ENCODE assay signal across 8 mouse cellular contexts in genomic region chr8:104533971-104534778, GRCm38 (mm10). TPM values are rescaled to one million over a fixed set of nuclear protein-coding genes. Genes with fewer than 3 reads are reported as not detected.
DNase-seq lines count a peak whose midpoint lies in the region; ATAC-seq and TF ChIP-seq lines count a peak whose summit lies in the region.

Gene Nae1, minus strand, starts transcription at chr8:104534637.
Gene Car7, plus strand, starts transcription at chr8:104534689.

- peak within 1 kb of the TSS; percentile 95 for H3K4me3 ChIP-seq in G1E (ENCODE audit: low read depth, low read length)
- peak within 1 kb of the TSS; percentile 98 for H3K4me3 ChIP-seq in forebrain, embryonic 16.5 days (replicated peaks; ENCODE audit: low read length)
- peak within 1 kb of the TSS; percentile 97 for H3K4me3 ChIP-seq in layer of hippocampus, adult 2 months
- peak within 1 kb of the TSS; percentile 86 for H3K4me3 ChIP-seq in lung, embryonic 14.5 days (ENCODE audit: low read depth, low read length)
- peak within 1 kb of the TSS; percentile 77 for H3K4me3 ChIP-seq in olfactory bulb, adult 2 months (ENCODE audit: insufficient read depth, low read depth, low read length)
- peak within 1 kb of the TSS; percentile 90 for H3K4me3 ChIP-seq in thymus, adult 2 months (ENCODE audit: control insufficient read depth, insufficient read depth, low read length)

- peak; percentile 92 for TF ChIP-seq POLR2A in olfactory bulb, adult 2 months (IDR thresholded peaks at IDR 0.05; ENCODE audit: insufficient read depth, low read depth, low read length)
- TF ChIP-seq POLR2A in thymus, adult 2 months (IDR thresholded peaks at IDR 0.05; ENCODE audit: control insufficient read depth, extremely low read depth, insufficient read depth, low read length, poor library complexity) = peak; percentile 82; the same call in 1 of the 2 replicates

- H3K36me3 ChIP-seq in G1E (replicated peaks) = peaks cover 19% of the 10 kb centered on the region
- no peaks in the 10 kb centered on the region for H3K36me3 ChIP-seq in forebrain, embryonic 16.5 days (ENCODE audit: control insufficient read depth, insufficient read depth)
- H3K36me3 ChIP-seq in lung, embryonic 14.5 days (ENCODE audit: insufficient read depth) = peaks cover 8% of the 10 kb centered on the region; the same call in 1 of the 2 replicates
- H3K36me3 ChIP-seq in thymus, adult 2 months (ENCODE audit: control insufficient read depth, insufficient read depth, low read length) = peaks cover 8% of the 10 kb centered on the region; the same call in 1 of the 2 replicates

- peak within 1 kb of the TSS; percentile 98 for H3K9ac ChIP-seq in forebrain, embryonic 16.5 days (replicated peaks; ENCODE audit: low read depth, low read length)
- peak within 1 kb of the TSS; percentile 88 for H3K9ac ChIP-seq in lung, embryonic 14.5 days

- WGBS in forebrain, embryonic 16.5 days = under 1% methylated on average over 70 of the region's 70 CpGs
- WGBS in lung, embryonic 14.5 days = under 1% methylated on average over 70 of the region's 70 CpGs
- WGBS in olfactory bulb, adult 2 months = under 1% methylated on average over 70 of the region's 70 CpGs
- WGBS in thymus, adult 2 months = under 1% methylated on average over 70 of the region's 70 CpGs

- peak within 1 kb of the TSS; percentile 81 for H3K4me2 ChIP-seq in forebrain, embryonic 16.5 days (ENCODE audit: low read length)
- peak within 1 kb of the TSS; percentile 72 for H3K4me2 ChIP-seq in lung, embryonic 14.5 days

- peak; percentile 93 for DNase-seq in G1E (ENCODE audit: low spot score)
- DNase-seq in cerebellum, adult 18-20 months = peak; percentile 92 to 98
- DNase-seq in heart, postnatal 36 days = peak; percentile 96 to 98
- peak; percentile 91 to 95 for DNase-seq in layer of hippocampus, adult 2 months (ENCODE audit: low spot score in 2 of 2)
- DNase-seq in lung, embryonic 14.5 days = peak; percentile 97
- peak; percentile 94 for DNase-seq in thymus, adult 2 months

- peaks cover 28% of the 10 kb centered on the region for H3K4me1 ChIP-seq in G1E (ENCODE audit: insufficient read depth, low read depth, low read length)
- H3K4me1 ChIP-seq in forebrain, embryonic 16.5 days (replicated peaks; ENCODE audit: control insufficient read depth, insufficient read depth, low read length) = peaks cover 22% of the 10 kb centered on the region
- peaks cover 10% of the 10 kb centered on the region; the same call in 1 of the 2 replicates for H3K4me1 ChIP-seq in lung, embryonic 14.5 days (ENCODE audit: insufficient read depth)
- 0 out of 2 replicates have a peak, but pooled peaks cover 2% of the 10 kb centered on the region for H3K4me1 ChIP-seq in olfactory bulb, adult 2 months (ENCODE audit: control insufficient read depth, insufficient read depth, low read length)
- H3K4me1 ChIP-seq in thymus, adult 2 months (replicated peaks; ENCODE audit: control insufficient read depth, insufficient read depth, low read length) = peaks cover 12% of the 10 kb centered on the region

- H3K27ac ChIP-seq in forebrain, embryonic 16.5 days (ENCODE audit: low read length) = peak within 1 kb of the TSS; percentile 85
- H3K27ac ChIP-seq in layer of hippocampus, adult 2 months = peak within 1 kb of the TSS; percentile 96
- peak within 1 kb of the TSS; percentile 75 for H3K27ac ChIP-seq in lung, embryonic 14.5 days (ENCODE audit: low read depth)
- 0 out of 2 replicates have a peak within 1 kb of the TSS, but pooled peaks have one; percentile 35 for H3K27ac ChIP-seq in olfactory bulb, adult 2 months (ENCODE audit: insufficient read depth, low read depth, low read length)
- no peak within 1 kb of the TSS for H3K27ac ChIP-seq in thymus, adult 2 months (ENCODE audit: control insufficient read depth, insufficient read depth, low read length)

- peak; percentile 73 for ATAC-seq in G1E (ENCODE audit: extremely low read depth, insufficient number of reproducible peaks, low FRiP score, poor library complexity, severe bottlenecking)
- peak; percentile 98 for ATAC-seq in forebrain, embryonic 16.5 days
- peak; percentile 96 for ATAC-seq in lung, embryonic 14.5 days (ENCODE audit: insufficient read depth)

- intact Hi-C loops in heart, postnatal 36 days (cut with DNase I) = loop anchor here (1.0 to 2.0 kb wide), 2 partner anchors 37 to 91 kb away; partner anchors contain the start of gene Dync1li2

- no peaks in the 10 kb centered on the region for H3K9me3 ChIP-seq in G1E (replicated peaks)
- no peaks in the 10 kb centered on the region for H3K9me3 ChIP-seq in forebrain, embryonic 16.5 days (ENCODE audit: control insufficient read depth, low read length)
- H3K9me3 ChIP-seq in lung, embryonic 14.5 days (ENCODE audit: low read depth, low read length) = no peaks in the 10 kb centered on the region

- peak; percentile 86 for TF ChIP-seq CTCF in G1E (IDR thresholded peaks at IDR 0.05; ENCODE audit: low read depth, low read length)
- peak; percentile 100 for TF ChIP-seq CTCF in layer of hippocampus, adult 2 months (conservative IDR thresholded peaks at IDR 0.05)
- TF ChIP-seq CTCF in lung, embryonic 14.5 days (IDR thresholded peaks at IDR 0.05; ENCODE audit: low read depth) = peak; percentile 95
- peak; percentile 100 for TF ChIP-seq CTCF in olfactory bulb, adult 2 months (IDR thresholded peaks at IDR 0.05; ENCODE audit: insufficient read depth, low read depth, low read length)
- TF ChIP-seq CTCF in thymus, adult 2 months (IDR thresholded peaks at IDR 0.05; ENCODE audit: borderline replicate concordance, control insufficient read depth, extremely low read depth, insufficient read depth, low read length, poor library complexity) = peak; percentile 99

- H3K27me3 ChIP-seq in G1E (ENCODE audit: insufficient read depth, low read length) = peaks cover 2% of the 10 kb centered on the region; the same call in 1 of the 2 replicates
- H3K27me3 ChIP-seq in forebrain, embryonic 16.5 days (replicated peaks; ENCODE audit: control insufficient read depth, insufficient read depth, low read length) = peaks cover 7% of the 10 kb centered on the region
- peaks cover 6% of the 10 kb centered on the region for H3K27me3 ChIP-seq in lung, embryonic 14.5 days (ENCODE audit: insufficient read depth, low read length)
- H3K27me3 ChIP-seq in thymus, adult 2 months (ENCODE audit: control insufficient read depth, insufficient read depth, low read length) = no peaks in the 10 kb centered on the region

RNA-seq across cellular contexts. Expression of gene Nae1, which starts in this region (rescaled TPM):
- total RNA-seq in G1E (2014; fragmentation: Nextera tagmentation) (63.1 and 90.0 TPM in 2 replicates), G1E (2017) (105 and 120 TPM in 2 replicates)
- polyA plus RNA-seq in G1E (2012) = 4.7 and 6.4 TPM in 2 replicates
- 122 and 131 TPM in 2 replicates for polyA plus RNA-seq in forebrain, embryonic 16.5 days (2015; fragmentation: Nextera tagmentation; extraction: Ambion mirVana)
- 10 to 100 TPM; 27.2 to 31.8 TPM for total RNA-seq in heart, postnatal 36 days (2021)
- 10 to 100 TPM; 44.5 to 46.3 TPM for total RNA-seq in layer of hippocampus, adult 2 months (2021)
- 97.2 and 98.1 TPM in 2 replicates for polyA plus RNA-seq in lung, embryonic 14.5 days (2014; fragmentation: Nextera tagmentation; extraction: Ambion mirVana)
- polyA plus RNA-seq in olfactory bulb, adult 2 months (2012; ENCODE audit: insufficient read depth, insufficient read length, low replicate concordance, missing spikeins) = not detected in 2 replicates
- polyA plus RNA-seq in thymus, adult 2 months (2012; rRNA removed) = 8.9 and 14.3 TPM in 2 replicates

RNA-seq across cellular contexts. Expression of gene Car7, which starts in this region (rescaled TPM):
- total RNA-seq in G1E (2014; fragmentation: Nextera tagmentation) (3.4 and 3.8 TPM in 2 replicates), G1E (2017) (0.76 and 0.99 TPM in 2 replicates)
- 0.29 and 0.43 TPM in 2 replicates for polyA plus RNA-seq in G1E (2012)
- 1.6 and 1.9 TPM in 2 replicates for polyA plus RNA-seq in forebrain, embryonic 16.5 days (2015; fragmentation: Nextera tagmentation; extraction: Ambion mirVana)
- 1 to 10 TPM; 2.5 to 2.8 TPM for total RNA-seq in heart, postnatal 36 days (2021)
- total RNA-seq in layer of hippocampus, adult 2 months (2021) = 10 to 100 TPM; 19.3 to 19.7 TPM
- polyA plus RNA-seq in lung, embryonic 14.5 days (2014; fragmentation: Nextera tagmentation; extraction: Ambion mirVana) = 0.32 and 0.45 TPM in 2 replicates
- polyA plus RNA-seq in olfactory bulb, adult 2 months (2012; ENCODE audit: insufficient read depth, insufficient read length, low replicate concordance, missing spikeins) = not detected in 2 replicates
- 2.4 and 2.8 TPM in 2 replicates for polyA plus RNA-seq in thymus, adult 2 months (2012; rRNA removed)

Comparison
In these comparisons a context has a peak if more than half of its experiments do, and no peak if none do; other contexts are left out.
1. RNA of gene Car7 (total RNA-seq): 19.3 to 19.7 TPM in layer of hippocampus, adult 2 months; 0.76 to 3.8 TPM in G1E and 2.5 to 2.8 TPM in heart, postnatal 36 days; every median in the first group is over 4 times any median in the second.
2. Peak in every context shown above with its lines, with median percentiles within 50 percentile points of each other: ATAC-seq, DNase-seq, H3K4me3 ChIP-seq and CTCF ChIP-seq.